Mouse (Mus musculus) heart, postnatal 25 days (tissue): ENCODE measurements around the gene Slc1a6. TPM values are rescaled to one million over a fixed set of nuclear protein-coding genes. Genes with fewer than 3 reads are reported as not detected.

Source experiments
- total RNA-seq, 2 experiments: library from RNA; stranded (reverse); gene quantifications; 2 replicates each; pipeline ENCODE4 v1.2.3; 2021

The Slc1a6 gene
- total RNA-seq, 2 experiments from 2014 or later: not detected

Other genes with a start within 250 kb of the Slc1a6 start
- gene Ilvbl, start 206.2 kb upstream of the Slc1a6 start, total RNA-seq: 10 to 100 TPM; 32.9 to 34.9 TPM
- 10 to 100 TPM; 12.8 to 13.7 TPM for gene Syde1, start 188.5 kb upstream of the Slc1a6 start, total RNA-seq
- not detected for gene Olfr1357, start 162.4 kb upstream of the Slc1a6 start, total RNA-seq
- not detected for gene Casp14, start 62.2 kb upstream of the Slc1a6 start, total RNA-seq
- not detected for gene Ccdc105, start 27.4 kb upstream of the Slc1a6 start, total RNA-seq
- not detected for gene Olfr1356, start 71.7 kb downstream of the Slc1a6 start, total RNA-seq
- gene Olfr1355, start 95.0 kb downstream of the Slc1a6 start, total RNA-seq: not detected
- not detected for gene Olfr1354, start 132.7 kb downstream of the Slc1a6 start, total RNA-seq
- gene Olfr8, start 170.1 kb downstream of the Slc1a6 start, total RNA-seq: not detected
- gene Olfr1353, start 182.8 kb downstream of the Slc1a6 start, total RNA-seq: not detected
- gene Olfr1352, start 200.6 kb downstream of the Slc1a6 start, total RNA-seq: not detected
- gene Olfr1351, start 232.0 kb downstream of the Slc1a6 start, total RNA-seq: not detected
- not detected for gene Olfr57, start 248.2 kb downstream of the Slc1a6 start, total RNA-seq